10 mouse cellular contexts compared by ENCODE assay signal in genomic region chr9:14092996-14093442, GRCm38 (mm10).
DNase-seq lines count a peak whose midpoint lies in the region; ATAC-seq and TF ChIP-seq lines count a peak whose summit lies in the region.
"Had no signal": no experiment of that assay in that cellular context is flagged by ENCODE, and none has a peak within 500 bp of the region (broad histone marks: within the 10 kb centered on the region; RNA-seq: fewer than 3 reads in every experiment).

No protein-coding gene starts in this region.

- H3K4me2 ChIP-seq in lung, embryonic 14.5 days = no peak overlapping the region

- H3K27ac ChIP-seq in lung, embryonic 14.5 days (ENCODE audit: low read depth) = no peak overlapping the region
- H3K27ac ChIP-seq: hindbrain, postnatal 0 days had no signal

- no peaks in the 10 kb centered on the region for H3K4me1 ChIP-seq in lung, embryonic 14.5 days (ENCODE audit: insufficient read depth)

- H3K4me3 ChIP-seq in lung, embryonic 14.5 days (ENCODE audit: low read depth, low read length) = no peak overlapping the region
- H3K4me3 ChIP-seq: megakaryocyte, embryonic 14.5 days had no signal

- H3K36me3 ChIP-seq in lung, embryonic 14.5 days (ENCODE audit: insufficient read depth) = no peaks in the 10 kb centered on the region
- H3K36me3 ChIP-seq in splenic B cell, adult 2 months (ENCODE audit: control insufficient read depth, insufficient read depth, low read length, poor library complexity, severe bottlenecking) = no peaks in the 10 kb centered on the region

- no peak overlapping the region for H3K9ac ChIP-seq in lung, embryonic 14.5 days

- TF ChIP-seq CTCF in lung, embryonic 14.5 days (IDR thresholded peaks at IDR 0.05; ENCODE audit: low read depth) = no peak

- no peaks in the 10 kb centered on the region for H3K27me3 ChIP-seq in lung, embryonic 14.5 days (ENCODE audit: insufficient read depth, low read length)
- H3K27me3 ChIP-seq in splenic B cell, adult 2 months (ENCODE audit: control insufficient read depth, insufficient read depth, low read length, poor library complexity, severe bottlenecking) = no peaks in the 10 kb centered on the region

- no peak for DNase-seq in lung, embryonic 14.5 days
- no peak for DNase-seq in lung, postnatal 36 days
- peak; percentile 46 for DNase-seq in Muller cell, postnatal 12 days (ENCODE audit: inconsistent ontology term)
- peak; percentile 63 for DNase-seq in fibroblast of lung, adult 2 months (ENCODE audit: low read depth)
- peak; percentile 57 for DNase-seq in splenic B cell, adult 2 months (ENCODE audit: low read depth, low spot score)
- no peak for DNase-seq in left cerebral cortex, postnatal 10 days (ENCODE audit: extremely low spot score in 1 of 2, low spot score in 2 of 2)
- DNase-seq in cerebellum, postnatal 10 days = no peak
- no peak for DNase-seq in urinary bladder, postnatal 36 days (ENCODE audit: low spot score in 2 of 2)

- 82% methylated on average over 2 of the region's 2 CpGs for WGBS in lung, embryonic 14.5 days

- H3K9me3 ChIP-seq in lung, embryonic 14.5 days (ENCODE audit: low read depth, low read length) = no peaks in the 10 kb centered on the region
- H3K9me3 ChIP-seq: megakaryocyte, embryonic 14.5 days had no signal

- ATAC-seq in lung, embryonic 14.5 days (ENCODE audit: insufficient read depth) = peak; percentile 54; the same call in 1 of the 2 replicates
- ATAC-seq: hindbrain, postnatal 0 days had no signal

- intact Hi-C loops in left cerebral cortex, postnatal 10 days (cut with DNase I) = no loop called here

Comparison
In these comparisons a context has a peak if more than half of its experiments do, and no peak if none do; other contexts are left out.
1. DNase-seq: peak in Muller cell, postnatal 12 days (single experiment), fibroblast of lung, adult 2 months (single experiment) and splenic B cell, adult 2 months (single experiment); none in lung, embryonic 14.5 days (single experiment), lung, postnatal 36 days (single experiment), left cerebral cortex, postnatal 10 days (0 of 2), cerebellum, postnatal 10 days (0 of 2) and urinary bladder, postnatal 36 days (0 of 2).